Mouse (Mus musculus) ovary, postnatal 14 days (tissue): Measurements from ENCODE around the gene Man1c1.

Experiments used
- DNase-seq: peaks from one replicate; pipeline ENCODE4 v3.0.0; 2022; ENCODE audit warnings: low spot score

Man1c1 gene

DNA sequence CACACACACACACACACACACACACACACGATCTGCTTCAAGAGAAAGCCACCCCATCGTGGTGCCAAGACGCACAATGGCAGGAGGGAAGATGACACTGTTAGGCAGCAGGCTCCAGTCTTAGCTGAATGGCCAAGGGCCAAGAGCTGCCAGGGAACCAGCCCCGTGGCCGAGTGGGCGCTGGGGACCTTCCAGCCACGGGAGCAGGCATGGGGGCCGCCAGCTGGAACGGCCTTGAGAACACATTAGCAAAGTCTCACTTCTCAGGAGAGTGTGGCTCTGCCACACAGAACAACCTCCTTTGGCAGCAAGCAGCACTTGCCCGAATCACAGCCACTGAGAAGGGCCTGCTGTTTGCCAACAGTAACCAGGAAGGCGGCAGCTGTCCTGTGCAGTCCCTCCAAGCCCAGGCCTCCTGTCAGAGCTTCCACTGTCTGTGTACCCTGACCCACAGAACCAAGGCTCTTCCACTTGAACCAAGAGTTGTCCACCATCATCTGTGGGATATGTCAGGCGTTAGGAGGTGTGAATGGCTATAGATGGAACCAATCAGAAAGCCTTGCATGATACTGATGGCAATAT is 30.1 kb downstream of the Man1c1 start:
- no peak for DNase-seq

DNA sequence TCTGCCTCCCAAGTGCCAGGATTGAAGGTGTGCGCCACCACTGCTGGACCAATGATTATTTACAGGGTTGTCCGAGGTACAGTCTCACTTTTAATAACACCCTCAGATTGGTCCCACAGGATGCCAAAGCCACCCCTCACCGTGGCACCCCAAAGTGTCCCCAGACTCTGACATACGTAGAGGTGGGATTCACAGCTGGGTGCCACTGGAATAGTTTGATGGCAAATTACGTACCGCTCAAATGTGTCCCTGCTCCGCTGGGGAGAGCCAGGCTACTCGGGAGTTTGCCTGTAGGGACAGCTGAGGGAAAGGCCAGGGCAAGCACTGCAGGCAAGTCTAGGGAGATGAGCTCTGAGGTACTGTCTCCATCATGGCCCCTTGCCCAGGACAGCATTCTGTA is 30.9 kb downstream of the Man1c1 start:
- no peak for DNase-seq

DNA sequence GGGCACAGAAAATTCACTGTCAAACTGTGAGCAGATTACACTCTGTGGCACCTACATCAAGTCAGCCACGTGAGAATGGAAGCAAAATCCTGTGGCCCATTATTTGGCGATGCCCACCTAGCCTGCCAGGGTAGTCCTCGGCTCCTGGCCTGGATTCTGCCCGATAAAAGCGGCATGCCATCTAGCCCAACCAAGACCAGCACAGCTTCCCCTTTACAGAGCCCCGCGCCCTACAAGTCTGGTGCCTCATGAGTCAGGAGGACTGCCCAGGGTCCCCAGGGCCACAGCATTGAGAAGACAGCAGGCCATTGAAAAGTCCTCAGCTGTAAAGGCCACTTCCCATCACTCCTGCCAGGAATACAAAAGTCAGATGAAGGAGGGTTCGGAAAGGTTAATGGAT is 31.8 kb downstream of the Man1c1 start:
- no peak for DNase-seq

DNA sequence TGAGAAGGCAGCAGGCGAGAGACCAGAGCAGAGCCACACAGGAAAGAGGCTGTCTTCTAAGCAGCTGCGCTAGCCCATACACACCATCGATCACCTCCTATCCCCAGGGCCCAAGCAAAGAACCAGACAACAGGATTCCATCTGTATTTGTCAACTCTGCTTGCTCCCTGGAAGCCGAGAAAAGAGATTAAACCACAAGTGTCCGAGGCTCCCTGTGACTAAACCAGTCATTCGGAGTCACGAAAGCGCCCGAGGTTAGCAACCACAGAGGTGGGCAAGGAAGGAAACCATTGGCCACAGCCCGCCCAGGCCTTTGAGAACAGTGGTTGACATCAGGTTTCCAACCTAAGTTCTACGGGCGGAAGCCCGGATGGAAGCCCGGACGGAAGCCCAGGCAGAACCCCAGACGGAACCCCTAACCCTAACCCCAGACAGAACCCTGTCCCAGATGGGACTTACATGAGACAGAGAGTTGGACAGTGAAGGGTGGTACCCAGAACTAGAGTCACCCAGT is 32.4 kb downstream of the Man1c1 start:
- DNase-seq, result no peak

DNA sequence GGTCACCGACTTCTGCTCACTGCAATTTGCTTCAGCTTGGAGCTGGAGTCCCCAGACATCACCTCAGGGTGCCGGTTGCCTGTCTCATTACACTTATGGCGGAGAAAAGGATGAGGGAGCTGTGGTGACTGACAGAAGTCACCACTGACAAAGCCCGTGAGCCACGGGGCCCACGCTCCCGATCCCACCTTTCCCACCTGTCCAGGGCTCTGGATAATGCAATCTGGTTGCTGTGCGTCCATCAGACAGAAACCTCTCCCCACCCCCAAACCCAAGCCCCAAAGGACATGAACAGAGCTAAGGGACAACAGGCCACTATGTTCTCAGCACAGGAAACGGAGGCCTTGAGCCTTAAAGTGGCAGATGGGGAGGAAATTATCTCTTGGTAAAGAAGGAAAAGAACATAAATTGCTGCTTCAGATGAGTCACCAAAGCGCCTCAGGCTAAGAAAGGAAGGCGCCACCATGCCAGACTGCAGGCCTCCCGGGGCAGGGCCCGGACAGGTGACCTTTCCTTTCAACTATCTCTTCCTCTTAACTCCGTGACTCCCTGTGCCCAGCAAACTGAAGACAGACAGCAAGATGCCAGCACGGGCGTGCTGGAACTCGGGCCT is 34.2 kb downstream of the Man1c1 start:
- no peak for DNase-seq

DNA sequence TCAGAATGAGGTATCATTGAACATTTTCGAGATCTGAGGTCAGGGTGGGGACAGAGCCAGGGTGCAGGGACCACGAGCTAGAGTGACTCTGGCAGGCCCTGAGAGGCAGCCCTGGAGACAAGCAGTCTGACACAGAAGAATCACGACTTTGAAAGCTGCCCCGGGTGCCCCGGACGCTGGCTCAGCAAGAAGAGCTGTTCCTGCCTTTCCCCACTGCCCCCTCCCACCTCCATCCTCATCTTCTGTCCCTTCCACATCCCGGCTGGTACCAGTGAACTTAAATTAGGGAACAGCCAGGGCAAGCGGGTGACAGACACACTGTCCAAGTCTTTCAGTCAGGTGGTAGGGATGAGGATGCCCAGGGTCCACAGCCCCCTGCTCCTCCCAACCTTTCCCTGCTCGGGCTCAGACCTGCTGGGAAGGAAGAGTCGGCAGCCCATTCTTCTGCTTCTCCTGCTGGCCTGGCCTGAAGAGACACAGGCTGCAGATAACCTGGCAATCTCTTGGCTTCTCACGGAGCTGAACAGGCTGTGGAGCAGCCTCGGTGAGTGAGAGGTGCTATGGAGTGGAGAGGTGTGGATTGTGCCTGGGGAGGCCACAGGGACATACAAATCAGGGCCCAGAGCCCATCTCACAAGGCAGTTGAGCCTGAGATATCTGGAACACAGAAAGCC is 35.6 kb downstream of the Man1c1 start:
- no peak for DNase-seq

DNA sequence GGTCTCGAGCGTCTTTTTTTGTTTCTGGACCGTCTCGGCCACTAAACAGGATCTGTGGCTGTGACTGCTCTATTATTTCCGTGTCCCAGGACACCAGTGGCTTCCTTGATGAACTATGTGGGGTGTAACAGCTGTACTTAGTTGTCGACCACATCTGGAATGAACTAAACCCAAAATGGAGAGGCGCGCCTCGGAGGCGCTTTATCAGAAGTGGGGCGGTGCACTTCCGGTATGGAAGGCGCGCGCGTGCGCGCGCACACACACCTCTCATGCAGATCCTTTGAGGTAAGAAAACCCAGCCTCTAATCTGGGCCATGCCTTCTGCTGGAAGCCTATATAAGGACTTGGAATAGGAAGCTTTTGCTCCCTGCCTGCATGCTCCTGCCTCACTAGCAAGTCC is 37.7 kb downstream of the Man1c1 start:
- no peak for DNase-seq

DNA sequence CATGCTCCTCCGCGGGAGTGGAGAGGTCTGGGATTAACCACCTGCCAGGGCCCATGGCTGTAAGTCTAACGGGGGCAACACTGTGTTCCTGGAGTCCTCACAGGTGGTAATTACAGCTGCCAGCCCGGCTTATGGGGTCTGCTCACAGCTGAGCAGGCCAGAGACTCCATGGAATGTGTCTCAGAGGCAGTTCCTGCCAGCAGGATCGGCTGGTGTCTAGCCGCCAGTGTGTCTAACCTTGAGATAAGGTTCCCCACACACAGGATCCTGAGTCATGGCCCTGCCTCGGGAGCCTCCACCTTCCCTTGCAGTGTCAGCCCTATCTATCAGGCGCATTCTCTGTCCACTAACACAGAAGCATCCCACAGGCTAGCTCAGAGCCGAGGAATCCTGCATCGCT is 41.0 kb downstream of the Man1c1 start:
- no peak for DNase-seq

DNA sequence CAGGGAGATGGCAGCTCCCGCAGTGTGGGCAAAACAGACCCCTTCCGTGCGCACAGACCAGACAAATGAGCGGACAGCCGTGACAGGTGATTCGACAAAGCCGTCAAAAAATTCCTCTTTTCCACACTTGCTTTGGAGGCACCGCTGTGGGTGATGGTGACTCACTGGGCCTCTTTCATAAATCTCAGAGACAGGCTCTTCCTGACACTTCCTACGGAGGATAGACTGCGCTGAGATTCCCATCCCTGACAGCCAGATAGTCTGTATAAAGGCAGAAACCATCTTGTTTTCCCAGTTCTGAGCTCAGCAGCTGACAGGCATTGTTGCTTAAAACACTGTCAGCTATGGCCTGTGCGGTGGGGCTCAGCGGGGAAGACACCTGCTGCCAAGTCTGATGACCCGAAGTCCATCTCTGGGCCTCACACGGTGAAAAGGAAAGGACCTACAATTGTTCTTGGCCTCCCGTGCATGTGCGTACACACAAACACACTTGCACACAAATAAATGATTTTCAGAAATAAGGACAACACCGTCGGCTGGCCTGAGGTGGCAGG is 43.4 kb downstream of the Man1c1 start:
- no peak for DNase-seq

DNA sequence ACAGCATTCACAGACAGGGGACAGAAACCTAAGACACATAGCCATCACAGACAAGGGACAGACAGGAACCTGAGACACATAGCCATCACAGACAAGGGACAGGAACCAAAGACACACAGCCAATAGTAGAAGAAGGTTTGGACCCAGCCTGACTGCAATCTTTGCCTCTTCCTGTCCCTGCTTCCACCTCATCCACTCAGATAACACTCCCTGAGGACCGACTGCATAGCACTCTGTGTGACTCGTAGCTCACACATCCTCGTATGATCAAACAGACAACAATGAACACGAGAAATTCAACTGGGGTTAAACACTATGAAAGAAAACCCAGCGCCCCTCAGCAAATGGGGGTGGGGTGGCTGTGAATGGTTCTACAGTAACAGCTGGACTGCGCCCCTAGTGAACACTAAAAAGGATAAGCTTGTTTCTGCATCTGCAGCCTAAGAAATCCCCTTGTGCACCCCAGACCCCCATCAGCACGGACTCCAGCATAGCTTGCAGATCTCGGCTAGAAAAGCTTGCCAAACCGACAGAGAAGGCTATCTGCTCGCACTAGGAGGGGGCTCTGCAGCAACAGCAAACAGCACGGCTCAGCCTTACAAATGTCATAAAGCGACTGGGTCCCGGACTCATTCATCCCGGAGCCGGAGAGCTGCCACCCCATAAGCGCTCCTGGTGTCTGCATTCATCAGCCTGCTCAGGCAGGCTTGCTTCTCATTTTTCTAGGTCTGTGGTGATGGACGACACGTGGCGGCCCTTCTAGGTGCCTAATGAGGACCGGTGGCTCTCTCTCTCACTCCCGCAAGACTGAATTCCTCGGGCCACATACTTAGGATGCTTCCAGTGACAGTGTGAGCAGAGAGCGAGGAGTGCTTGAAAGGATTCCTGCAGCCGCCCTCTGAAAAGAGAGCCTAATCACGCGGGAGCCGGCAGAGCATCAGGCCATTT is 44.5 kb downstream of the Man1c1 start:
- DNase-seq, result no peak

DNA sequence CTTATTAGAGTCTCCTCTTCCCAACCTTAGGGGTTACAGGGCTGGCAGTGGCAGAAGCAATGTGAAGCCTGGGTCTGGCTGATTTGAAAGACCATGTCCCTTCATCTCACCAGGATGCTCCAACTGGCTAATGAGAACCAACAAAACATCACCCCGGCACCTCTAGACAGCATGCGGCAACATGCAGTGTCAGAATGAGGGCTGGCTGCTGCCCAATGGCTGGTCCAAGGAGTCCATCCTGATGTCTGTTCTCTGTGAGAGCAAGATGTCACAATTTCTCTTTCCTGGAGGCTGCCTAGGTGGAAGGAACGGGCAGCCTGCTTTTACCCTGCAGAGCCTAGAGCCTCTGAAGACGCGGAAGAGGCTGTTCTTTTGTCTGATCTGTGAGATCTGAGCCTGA is 46.6 kb downstream of the Man1c1 start:
- no peak for DNase-seq

DNA sequence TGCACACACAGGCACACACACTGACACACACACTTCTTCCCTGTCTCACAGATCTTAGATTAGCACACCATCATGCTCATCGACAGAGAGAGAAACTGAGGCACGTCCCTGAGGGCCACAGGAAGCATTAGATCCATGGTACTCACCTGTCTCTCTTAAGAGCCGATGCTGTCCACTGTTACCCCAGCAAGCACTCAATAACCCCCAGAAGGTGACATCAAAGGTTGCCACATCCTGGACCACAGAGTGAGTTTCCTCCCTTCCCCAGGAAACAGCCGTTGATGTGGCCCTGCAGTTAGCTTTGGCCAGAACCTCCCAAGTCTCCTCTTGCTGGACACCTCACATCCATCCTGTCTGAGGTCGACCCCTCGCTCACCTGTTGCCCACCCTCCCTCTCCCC is 49.7 kb downstream of the Man1c1 start:
- DNase-seq, result no peak

DNA sequence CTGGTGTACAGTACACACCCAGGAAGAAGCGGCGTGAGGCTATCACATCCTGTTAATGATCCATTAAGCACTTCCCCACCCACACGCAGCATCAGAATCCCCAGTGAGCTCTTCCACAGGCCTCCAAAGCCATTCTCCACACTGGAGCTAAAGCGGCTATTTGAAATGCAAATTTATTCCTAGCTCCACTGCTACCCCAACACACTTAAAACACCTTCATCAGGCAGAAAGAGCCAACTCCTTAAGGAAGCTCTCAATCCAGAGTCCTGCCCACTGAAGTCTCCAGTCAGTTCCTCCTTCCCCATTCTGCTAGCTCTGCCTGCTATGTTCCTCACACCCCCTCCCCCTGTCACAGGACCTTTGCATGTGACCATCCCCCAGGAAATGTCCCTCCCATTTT is 51.4 kb downstream of the Man1c1 start:
- no peak for DNase-seq

DNA sequence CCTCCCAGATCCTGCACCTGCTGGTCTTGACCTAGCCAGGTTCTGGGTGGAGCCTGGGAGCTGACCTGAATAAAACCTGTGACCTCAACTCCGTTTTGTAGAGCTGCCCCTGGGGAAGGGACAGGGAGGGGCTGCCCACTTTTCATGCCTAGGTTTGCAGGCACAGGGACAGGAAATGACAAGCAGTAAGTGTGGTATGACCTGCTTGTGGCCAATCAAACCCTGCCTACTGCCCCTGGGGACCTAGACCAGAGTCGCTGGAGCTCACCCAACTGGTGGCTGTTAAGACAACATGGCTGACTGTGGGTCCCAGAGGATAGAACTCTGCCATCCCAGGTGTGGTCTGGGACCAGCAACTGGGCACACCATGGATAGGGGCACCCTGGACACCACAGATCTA is 51.9 kb downstream of the Man1c1 start:
- no peak for DNase-seq

DNA sequence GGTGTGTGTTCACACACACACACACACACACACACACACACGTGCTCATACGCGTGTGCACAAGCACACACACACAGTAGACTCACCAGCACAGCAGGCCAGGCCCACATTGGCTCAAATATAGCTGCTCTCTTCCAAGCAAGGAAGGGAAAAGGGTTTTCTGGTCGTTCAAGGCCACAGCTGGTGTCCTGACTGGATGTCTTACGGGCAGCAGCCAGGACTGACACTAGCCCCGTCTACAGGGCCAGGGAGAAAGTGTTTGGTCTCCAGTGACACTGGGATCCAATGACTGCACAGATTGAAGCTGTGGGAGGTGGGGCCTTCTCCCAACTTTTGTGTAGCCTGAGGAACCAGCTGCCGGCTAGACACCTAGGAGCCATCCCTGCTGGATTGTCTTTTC is 52.7 kb downstream of the Man1c1 start:
- no peak for DNase-seq

DNA sequence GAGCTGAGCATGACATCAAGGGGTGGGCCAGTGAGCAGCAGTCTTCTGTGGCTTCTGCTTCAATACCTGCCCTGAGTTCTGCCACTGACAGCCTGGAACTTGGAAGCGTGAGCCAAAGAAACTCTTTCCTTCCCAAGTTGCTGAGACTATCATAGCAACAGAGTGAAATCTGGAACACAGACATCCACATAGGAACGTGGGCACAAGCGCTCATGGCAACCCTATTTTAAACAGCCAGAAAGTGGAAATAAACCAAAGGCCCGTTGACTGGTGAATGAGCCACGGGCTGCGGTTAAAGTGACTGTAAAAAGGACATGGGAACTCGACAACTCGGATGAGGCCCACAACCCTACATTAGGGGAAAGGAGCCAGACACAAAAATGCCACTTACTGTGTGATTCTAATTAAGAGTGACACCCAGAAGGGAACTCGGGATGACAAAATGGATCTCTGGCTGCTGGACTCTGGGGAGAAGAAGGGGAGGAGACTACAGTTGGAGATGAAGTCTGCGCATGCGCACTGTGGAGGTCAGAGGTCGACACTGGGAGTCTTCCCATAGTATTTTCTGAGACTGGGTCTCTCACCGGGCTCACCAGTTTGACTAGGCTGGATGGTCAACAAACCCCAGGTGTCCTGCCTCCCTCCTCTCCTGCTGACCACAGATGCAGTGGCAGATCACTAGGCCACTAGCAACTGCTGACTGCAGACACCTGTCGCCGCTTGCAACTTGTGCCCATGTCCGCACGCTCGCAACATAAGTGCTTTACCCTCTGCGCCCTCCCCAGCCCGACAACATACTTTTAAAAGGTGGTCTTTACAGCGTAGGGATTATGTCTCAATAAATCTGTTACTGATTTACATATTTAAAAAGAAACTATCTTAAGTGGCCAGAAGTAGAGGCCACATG is 58.8 kb downstream of the Man1c1 start:
- no peak for DNase-seq

DNA sequence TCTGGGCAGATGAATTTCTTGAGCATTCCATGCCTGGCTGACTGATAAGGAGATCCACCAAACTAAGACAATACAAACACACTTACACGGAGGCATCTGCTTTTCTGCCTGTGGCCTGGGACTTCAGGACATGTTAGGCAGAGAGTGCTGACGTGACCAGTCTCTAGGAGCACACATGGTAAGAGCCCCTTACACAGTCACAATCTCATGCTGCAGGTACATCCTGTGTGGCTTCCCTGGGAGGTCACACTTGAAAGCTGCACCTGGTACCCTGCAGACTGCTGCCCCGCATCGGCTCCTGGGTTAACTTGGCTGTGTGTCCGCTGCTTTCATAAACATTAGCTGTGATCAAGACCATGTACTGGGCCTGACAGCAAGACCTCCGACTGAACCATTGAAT is 59.7 kb downstream of the Man1c1 start:
- DNase-seq, result no peak

DNA sequence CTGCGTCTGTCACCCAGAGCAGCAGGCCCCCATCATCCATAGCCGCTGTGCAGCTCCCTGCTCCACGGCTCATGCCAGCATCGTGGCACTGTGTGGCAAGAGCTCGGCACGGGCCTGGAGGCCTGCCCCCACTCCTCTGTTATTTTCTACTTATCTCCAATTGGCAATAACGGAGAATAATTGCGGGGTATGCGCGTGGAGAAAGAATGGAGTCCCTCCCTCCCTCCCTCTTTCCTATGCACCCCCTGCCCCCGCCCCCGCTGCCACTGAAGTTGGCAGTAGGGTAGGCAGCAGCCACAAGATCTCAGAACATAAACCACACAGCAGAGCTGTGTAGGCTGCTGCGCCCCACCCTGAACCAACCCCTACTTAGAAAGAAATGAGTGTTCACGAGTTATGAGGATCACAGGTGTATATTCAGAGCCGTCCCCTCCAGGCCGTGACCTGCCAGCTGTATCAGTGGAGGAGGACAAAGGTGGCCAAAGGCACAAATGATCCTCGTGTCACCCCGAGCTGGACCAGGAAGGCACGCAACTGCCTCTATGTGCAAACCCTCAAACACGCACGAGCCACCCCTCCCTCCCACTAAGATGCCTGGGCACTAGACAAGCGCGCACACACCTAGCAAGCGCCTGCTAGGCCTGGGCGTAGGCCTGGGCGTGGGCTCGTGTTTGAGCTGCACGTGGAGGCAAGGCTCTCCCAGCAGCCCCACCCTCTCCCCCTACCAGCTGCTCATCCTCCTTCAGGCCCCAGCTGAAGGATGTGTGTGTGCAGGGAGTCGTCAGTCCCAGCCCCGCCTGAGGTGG is 62.2 kb downstream of the Man1c1 start:
- DNase-seq, result no peak

DNA sequence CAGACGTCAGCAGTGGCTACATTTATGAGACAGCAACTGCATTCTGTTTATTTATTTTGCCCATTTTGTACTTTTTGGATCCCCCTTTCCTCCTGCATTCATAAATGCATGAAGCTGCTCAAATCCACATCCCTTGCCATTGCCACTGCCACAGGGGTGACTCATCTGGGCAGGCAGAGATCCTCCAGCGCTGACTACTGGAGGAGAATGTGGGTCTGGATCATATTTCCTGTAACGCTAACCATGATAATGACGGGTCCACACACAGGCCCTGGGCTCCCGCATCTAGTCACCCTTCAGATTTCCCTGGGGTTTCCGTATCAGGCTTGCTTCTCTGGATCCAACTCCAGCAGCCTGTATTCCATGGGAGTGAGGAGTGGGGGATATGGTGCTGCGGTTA is 64.8 kb downstream of the Man1c1 start:
- DNase-seq, result no peak

DNA sequence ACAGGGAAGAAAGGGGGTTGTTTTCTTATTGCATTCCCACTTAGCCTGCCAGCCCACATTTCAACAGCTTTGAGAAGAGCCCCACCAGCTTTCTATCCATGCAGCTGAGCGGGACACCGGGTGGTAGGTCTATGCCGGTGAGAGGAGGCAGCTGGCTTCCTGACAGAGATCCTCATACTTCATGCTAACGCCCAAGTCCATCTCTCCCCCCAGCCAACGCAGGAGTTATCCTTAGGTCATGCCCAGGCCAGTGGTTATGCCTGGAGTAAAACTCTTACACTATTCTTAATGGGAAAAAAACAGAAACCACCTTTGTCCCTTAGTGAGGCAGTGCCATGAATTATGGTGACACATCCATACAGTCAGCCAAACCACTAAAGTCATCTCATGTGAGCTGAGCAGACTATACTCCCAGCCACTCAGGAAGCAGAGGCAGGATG is 66.0 kb downstream of the Man1c1 start:
- no peak for DNase-seq
